Mouse (Mus musculus): ENCODE data around the gene Trim46. TPM values are rescaled to one million over a fixed set of nuclear protein-coding genes. Genes with fewer than 3 reads are reported as not detected.

The Trim46 gene
- polyA plus RNA-seq, 1 experiment from 2014 or later, result 0.28 TPM

- Histone ChIP-seq H3K4me1 (ENCODE audit: control insufficient read depth, low read depth, low read length) (peaks cover 4% of the 10 kb centered on the region; the same call in 1 of the 2 replicates), H3K27me3 (ENCODE audit: control insufficient read depth, insufficient read depth, low read depth, low read length) (no peaks in the 10 kb centered on the region), H3K9me3 (replicated peaks; ENCODE audit: control insufficient read depth, low read length) (no peaks in the 10 kb centered on the region), H3K4me2 (ENCODE audit: low read depth, low read length) (no peak overlapping the region), H3K36me3 (ENCODE audit: control insufficient read depth, insufficient read depth) (no peaks in the 10 kb centered on the region), H3K9ac (ENCODE audit: low read depth, low read length) (no peak overlapping the region), H3K4me3 (ENCODE audit: low read depth, low read length) (no peak overlapping the region), H3K27ac (ENCODE audit: low read length) (no peak overlapping the region)
- no peak for ATAC-seq (ENCODE audit: low read depth)
- 61% methylated on average over 12 of the region's 12 CpGs for WGBS (ENCODE audit: insufficient replicate concordance)
Measured at GRCm38 (mm10) chr3:89188478-89188875, 57.6 kb downstream of the Trim46 start.

GRCm38 (mm10) chr3:89187690-89188477, 58.2 kb downstream of the Trim46 start:
- H3K4me3 ChIP-seq (ENCODE audit: low read depth, low read length), result no peak overlapping the region
- H3K27ac ChIP-seq (ENCODE audit: low read length), result no peak overlapping the region

GRCm38 (mm10) chr3:89187197-89187596, 58.9 kb downstream of the Trim46 start:
- Histone ChIP-seq H3K27ac (ENCODE audit: low read length) (no peak overlapping the region), H3K4me1 (ENCODE audit: control insufficient read depth, low read depth, low read length) (peaks cover 17% of the 10 kb centered on the region), H3K4me2 (ENCODE audit: low read depth, low read length) (no peak overlapping the region), H3K4me3 (ENCODE audit: low read depth, low read length) (no peak overlapping the region), H3K36me3 (ENCODE audit: control insufficient read depth, insufficient read depth) (no peaks in the 10 kb centered on the region; the same call in 1 of the 2 replicates), H3K9me3 (replicated peaks; ENCODE audit: control insufficient read depth, low read length) (no peaks in the 10 kb centered on the region), H3K27me3 (ENCODE audit: control insufficient read depth, insufficient read depth, low read depth, low read length) (no peaks in the 10 kb centered on the region), H3K9ac (ENCODE audit: low read depth, low read length) (no peak overlapping the region)
- no peak for ATAC-seq (ENCODE audit: low read depth)
- WGBS (ENCODE audit: insufficient replicate concordance), result 45% methylated on average over 23 of the region's 23 CpGs

More at GRCm38 (mm10) chr3:89187690-89188477, 58.2 kb downstream of the Trim46 start:
- Histone ChIP-seq H3K9ac (ENCODE audit: low read depth, low read length) (no peak overlapping the region), H3K4me1 (ENCODE audit: control insufficient read depth, low read depth, low read length) (peaks cover 10% of the 10 kb centered on the region), H3K27me3 (ENCODE audit: control insufficient read depth, insufficient read depth, low read depth, low read length) (no peaks in the 10 kb centered on the region), H3K9me3 (replicated peaks; ENCODE audit: control insufficient read depth, low read length) (no peaks in the 10 kb centered on the region), H3K36me3 (ENCODE audit: control insufficient read depth, insufficient read depth) (no peaks in the 10 kb centered on the region), H3K4me2 (ENCODE audit: low read depth, low read length) (no peak overlapping the region)
- ATAC-seq (ENCODE audit: low read depth), result no peak
- WGBS (ENCODE audit: insufficient replicate concordance), result 53% methylated on average over 18 of the region's 18 CpGs

MicroRNAs within 50 kb of the gene (microRNA counts, 519-probe panel; counts per million panel counts)
- microRNA mmu-miR-92b, result 1,181 counts per million, percentile 8 among the panel's probes with 10 or more counts

Small RNA genes lying within 50 kb of the gene (microRNA-seq; reads per million reads assigned to microRNA genes)
- gene Mir92b, result 20.7 reads per million, percentile 37 among the genes with 10 or more reads in this experiment

Other genes starting within 250 kb of the Trim46 start
- gene Rusc1, start 153.0 kb downstream of the Trim46 start, polyA plus RNA-seq (2015; fragmentation: Nextera tagmentation; extraction: Ambion mirVana), result 2.6 and 3.3 TPM in 2 replicates
- 0.11 TPM in 1 of 2 replicates, not detected in the other for gene Gm43738, start 145.2 kb downstream of the Trim46 start, polyA plus RNA-seq (2015; fragmentation: Nextera tagmentation; extraction: Ambion mirVana)
- gene Fdps, start 144.3 kb downstream of the Trim46 start, polyA plus RNA-seq (2015; fragmentation: Nextera tagmentation; extraction: Ambion mirVana), result 375 and 379 TPM in 2 replicates
- 102 and 104 TPM in 2 replicates for gene Pklr, start 110.2 kb downstream of the Trim46 start, polyA plus RNA-seq (2015; fragmentation: Nextera tagmentation; extraction: Ambion mirVana)
- 0.29 and 0.32 TPM in 2 replicates for gene Hcn3, start 86.1 kb downstream of the Trim46 start, polyA plus RNA-seq (2015; fragmentation: Nextera tagmentation; extraction: Ambion mirVana)
- gene Clk2, start 81.5 kb downstream of the Trim46 start, polyA plus RNA-seq (2015; fragmentation: Nextera tagmentation; extraction: Ambion mirVana), result 6.4 and 8.4 TPM in 2 replicates
- gene Scamp3, start 68.8 kb downstream of the Trim46 start, polyA plus RNA-seq (2015; fragmentation: Nextera tagmentation; extraction: Ambion mirVana), result 47.5 and 49.0 TPM in 2 replicates
- gene Fam189b, start 63.2 kb downstream of the Trim46 start, polyA plus RNA-seq (2015; fragmentation: Nextera tagmentation; extraction: Ambion mirVana), result 2.0 and 2.4 TPM in 2 replicates
- gene Gba, start 43.4 kb downstream of the Trim46 start, polyA plus RNA-seq (2015; fragmentation: Nextera tagmentation; extraction: Ambion mirVana), result 27.5 and 28.0 TPM in 2 replicates
- 1.3 and 2.0 TPM in 2 replicates for gene Thbs3, start 31.1 kb downstream of the Trim46 start, polyA plus RNA-seq (2015; fragmentation: Nextera tagmentation; extraction: Ambion mirVana)
- gene Mtx1, start 19.2 kb downstream of the Trim46 start, polyA plus RNA-seq (2015; fragmentation: Nextera tagmentation; extraction: Ambion mirVana), result 94.4 and 95.3 TPM in 2 replicates
- gene Muc1, start 17.3 kb downstream of the Trim46 start, polyA plus RNA-seq (2015; fragmentation: Nextera tagmentation; extraction: Ambion mirVana), result 0.11 and 1.0 TPM in 2 replicates
- gene Krtcap2, start 343 bp downstream of the Trim46 start, polyA plus RNA-seq (2015; fragmentation: Nextera tagmentation; extraction: Ambion mirVana), result 129 and 131 TPM in 2 replicates
- gene Dpm3, start 13.0 kb upstream of the Trim46 start, polyA plus RNA-seq (2015; fragmentation: Nextera tagmentation; extraction: Ambion mirVana), result 51.9 and 59.4 TPM in 2 replicates
- 18.9 and 22.2 TPM in 2 replicates for gene Slc50a1, start 24.3 kb upstream of the Trim46 start, polyA plus RNA-seq (2015; fragmentation: Nextera tagmentation; extraction: Ambion mirVana)
- gene Efna1, start 34.8 kb upstream of the Trim46 start, polyA plus RNA-seq (2015; fragmentation: Nextera tagmentation; extraction: Ambion mirVana), result 8.1 and 12.7 TPM in 2 replicates
- gene Efna3, start 76.7 kb upstream of the Trim46 start, polyA plus RNA-seq (2015; fragmentation: Nextera tagmentation; extraction: Ambion mirVana), result 0.63 and 0.94 TPM in 2 replicates
- gene Efna4, start 91.7 kb upstream of the Trim46 start, polyA plus RNA-seq (2015; fragmentation: Nextera tagmentation; extraction: Ambion mirVana), result 0.51 and 0.60 TPM in 2 replicates
- gene Adam15, start 103.7 kb upstream of the Trim46 start, polyA plus RNA-seq (2015; fragmentation: Nextera tagmentation; extraction: Ambion mirVana), result 9.0 and 11.2 TPM in 2 replicates
- 0.05 TPM in 1 of 2 replicates, not detected in the other for gene Dcst2, start 115.7 kb upstream of the Trim46 start, polyA plus RNA-seq (2015; fragmentation: Nextera tagmentation; extraction: Ambion mirVana)
- 0.12 TPM in 1 of 2 replicates, not detected in the other for gene Dcst1, start 118.9 kb upstream of the Trim46 start, polyA plus RNA-seq (2015; fragmentation: Nextera tagmentation; extraction: Ambion mirVana)
- 2.4 and 2.7 TPM in 2 replicates for gene Zbtb7b, start 148.5 kb upstream of the Trim46 start, polyA plus RNA-seq (2015; fragmentation: Nextera tagmentation; extraction: Ambion mirVana)
- not detected in 2 replicates for gene Lenep, start 156.5 kb upstream of the Trim46 start, polyA plus RNA-seq (2015; fragmentation: Nextera tagmentation; extraction: Ambion mirVana)
- gene Flad1, start 165.6 kb upstream of the Trim46 start, polyA plus RNA-seq (2015; fragmentation: Nextera tagmentation; extraction: Ambion mirVana), result 14.9 and 15.1 TPM in 2 replicates
- gene Cks1b, start 172.1 kb upstream of the Trim46 start, polyA plus RNA-seq (2015; fragmentation: Nextera tagmentation; extraction: Ambion mirVana), result 176 and 206 TPM in 2 replicates
- 43.2 and 46.0 TPM in 2 replicates for gene Shc1, start 172.1 kb upstream of the Trim46 start, polyA plus RNA-seq (2015; fragmentation: Nextera tagmentation; extraction: Ambion mirVana)
- gene Pygo2, start 183.9 kb upstream of the Trim46 start, polyA plus RNA-seq (2015; fragmentation: Nextera tagmentation; extraction: Ambion mirVana), result 6.6 and 8.7 TPM in 2 replicates
- 7.2 and 8.6 TPM in 2 replicates for gene Pbxip1, start 190.4 kb upstream of the Trim46 start, polyA plus RNA-seq (2015; fragmentation: Nextera tagmentation; extraction: Ambion mirVana)
- 34.8 and 36.9 TPM in 2 replicates for gene Pmvk, start 208.2 kb upstream of the Trim46 start, polyA plus RNA-seq (2015; fragmentation: Nextera tagmentation; extraction: Ambion mirVana)